Mouse (Mus musculus) MEL (cell line): ENCODE data around the gene Pole4. TPM values are rescaled to one million over a fixed set of nuclear protein-coding genes. Genes with fewer than 3 reads are reported as not detected.

Source experiments
- DNase-seq: peaks from one replicate; pipeline ENCODE4 v3.0.0; 2011; ENCODE audit warnings: low read depth, low spot score
- H3K27ac ChIP-seq: 2 replicates; pipeline ENCODE4 v1.5.1; 2012; ENCODE audit warnings: low read depth, mild to moderate bottlenecking, control low read depth, low read length, moderate library complexity; ENCODE audit not compliant: control insufficient read depth
- H3K27me3 ChIP-seq, 2 experiments: fragments of 150-350 bp in 1 of 2; sonication (generic) in 1 of 2; 2 replicates each; pipeline ENCODE4 v1.6.1; 2012; ENCODE audit warnings: low read length in 2 of 2, mild to moderate bottlenecking in 2 of 2, improper control_type of control experiment in 1 of 2, moderate library complexity in 1 of 2; ENCODE audit not compliant: insufficient read depth in 2 of 2, control insufficient read depth in 1 of 2
- H3K36me3 ChIP-seq, 2 experiments: 2 replicates each; pipeline ENCODE4 v1.6.1; 2012 to 2014; ENCODE audit warnings: low read length in 2 of 2, improper control_type of control experiment in 1 of 2, inconsistent platforms in 1 of 2, mild to moderate bottlenecking in 1 of 2; ENCODE audit not compliant: insufficient read depth in 2 of 2, control insufficient read depth in 1 of 2
- H3K4me1 ChIP-seq, 2 experiments: fragments of 150-350 bp in 1 of 2; sonication (generic) in 1 of 2; 2 replicates each; pipeline ENCODE4 v1.6.1; 2012; ENCODE audit warnings: low read length in 2 of 2, improper control_type of control experiment in 1 of 2, mild to moderate bottlenecking in 1 of 2; ENCODE audit not compliant: insufficient read depth in 2 of 2, control insufficient read depth in 1 of 2
- H3K4me3 ChIP-seq, 2 experiments: fragments of 150-350 bp in 1 of 2; sonication (generic) in 1 of 2; 2 replicates each; pipeline ENCODE4 v1.5.1; 2012; ENCODE audit warnings: low read depth in 2 of 2, low read length in 2 of 2, mild to moderate bottlenecking in 2 of 2, moderate library complexity in 2 of 2, control low read depth in 1 of 2, improper control_type of control experiment in 1 of 2; ENCODE audit not compliant: control insufficient read depth in 1 of 2, insufficient read depth in 1 of 2
- H3K79me2 ChIP-seq: 2 replicates; pipeline ENCODE4 v1.6.1; 2012; ENCODE audit warnings: mild to moderate bottlenecking, low read length, moderate library complexity; ENCODE audit not compliant: control insufficient read depth, poor library complexity, insufficient read depth
- H3K9ac ChIP-seq: 2 replicates; pipeline ENCODE4 v1.6.1; 2012; ENCODE audit warnings: low read depth, mild to moderate bottlenecking, control low read depth, low read length, moderate library complexity; ENCODE audit not compliant: control insufficient read depth, poor library complexity, severe bottlenecking
- H3K9me3 ChIP-seq: fragments of 150-350 bp; sonication (generic); replicated peaks from 2 replicates; pipeline ENCODE4 v1.6.1; 2012; ENCODE audit warnings: mild to moderate bottlenecking, low read length, improper control_type of control experiment, moderate library complexity; ENCODE audit not compliant: insufficient read depth
- CHD1 ChIP-seq: IDR thresholded peaks from 2 replicates; pipeline ENCODE4 v1.6.1; 2012; ENCODE audit warnings: low read depth, mild to moderate bottlenecking, inconsistent platforms, low read length, improper control_type of control experiment
- CTCF ChIP-seq, 3 experiments: IDR thresholded peaks in 2 of 3; conservative IDR thresholded peaks in 1 of 3; 2 replicates each; pipeline ENCODE4 v1.5.1; 2011 to 2012; ENCODE audit warnings: low read length in 3 of 3, low read depth in 2 of 3, mild to moderate bottlenecking in 2 of 3, improper control_type of control experiment in 1 of 3, inconsistent platforms in 1 of 3, mixed read lengths in 1 of 3, moderate library complexity in 1 of 3; ENCODE audit not compliant: control insufficient read depth in 1 of 3, insufficient read depth in 1 of 3, poor library complexity in 1 of 3, severe bottlenecking in 1 of 3
- E2F4 ChIP-seq: IDR thresholded peaks from 2 replicates; pipeline ENCODE4 v1.6.1; 2011; ENCODE audit warnings: low read depth, low read length, improper control_type of control experiment, borderline replicate concordance
- GABPA ChIP-seq: IDR thresholded peaks from 2 replicates; pipeline ENCODE4 v1.6.1; 2012; ENCODE audit warnings: low read depth, mild to moderate bottlenecking, inconsistent platforms, low read length, improper control_type of control experiment, moderate library complexity
- JUND ChIP-seq: IDR thresholded peaks from 2 replicates; pipeline ENCODE4 v1.6.1; 2011; ENCODE audit warnings: low read depth, mild to moderate bottlenecking, improper control_type of control experiment, low read length
- MAFK ChIP-seq: IDR thresholded peaks from 2 replicates; pipeline ENCODE4 v1.6.1; 2011; ENCODE audit warnings: low read depth, mild to moderate bottlenecking, low read length, improper control_type of control experiment, borderline replicate concordance
- MAX ChIP-seq: IDR thresholded peaks from 2 replicates; pipeline ENCODE4 v1.6.1; 2011; ENCODE audit warnings: low read length, improper control_type of control experiment
- MEF2A ChIP-seq: IDR thresholded peaks from 2 replicates; pipeline ENCODE4 v1.6.1; 2014; ENCODE audit warnings: low read depth, mild to moderate bottlenecking, inconsistent platforms, low read length, improper control_type of control experiment; ENCODE audit not compliant: poor library complexity, insufficient replicate concordance, severe bottlenecking; ENCODE audit errors: extremely low read depth
- MYB ChIP-seq: IDR thresholded peaks from 2 replicates; pipeline ENCODE4 v1.6.1; 2011; ENCODE audit warnings: mild to moderate bottlenecking, low read depth, low read length, improper control_type of control experiment
- POLR2A ChIP-seq, 2 experiments: IDR thresholded peaks; 2 replicates each; pipeline ENCODE4 v1.6.1; 2011 to 2012; ENCODE audit warnings: low read length in 2 of 2, mild to moderate bottlenecking in 2 of 2, control low read depth in 1 of 2, improper control_type of control experiment in 1 of 2, low read depth in 1 of 2, moderate library complexity in 1 of 2; ENCODE audit not compliant: control insufficient read depth in 1 of 2, insufficient read depth in 1 of 2, poor library complexity in 1 of 2
- POLR2AphosphoS5 ChIP-seq: IDR thresholded peaks from 2 replicates; pipeline ENCODE4 v1.6.1; 2012; ENCODE audit warnings: low read depth, borderline replicate concordance, mild to moderate bottlenecking, inconsistent platforms, low read length, moderate library complexity, mixed read lengths
- RAD21 ChIP-seq: IDR thresholded peaks from 2 replicates; pipeline ENCODE4 v1.6.1; 2011; ENCODE audit warnings: mild to moderate bottlenecking, low read depth, low read length, improper control_type of control experiment
- SIN3A ChIP-seq: IDR thresholded peaks from 2 replicates; pipeline ENCODE4 v1.6.1; 2012; ENCODE audit warnings: low read length, improper control_type of control experiment, inconsistent platforms
- SMC3 ChIP-seq: IDR thresholded peaks from 2 replicates; pipeline ENCODE4 v1.6.1; 2011; ENCODE audit warnings: low read depth, low read length, improper control_type of control experiment
- TAL1 ChIP-seq: IDR thresholded peaks from 2 replicates; pipeline ENCODE4 v1.6.1; 2012; ENCODE audit warnings: mild to moderate bottlenecking, inconsistent platforms, low read length, moderate library complexity, mixed read lengths
- TBP ChIP-seq: IDR thresholded peaks from 2 replicates; pipeline ENCODE4 v1.8.0; 2011; ENCODE audit warnings: low read depth, low read length, improper control_type of control experiment
- UBTF ChIP-seq: IDR thresholded peaks from 2 replicates; pipeline ENCODE4 v1.6.1; 2012; ENCODE audit warnings: low read depth, mild to moderate bottlenecking, inconsistent platforms, low read length, improper control_type of control experiment, moderate library complexity, borderline replicate concordance; ENCODE audit not compliant: insufficient read depth
- ZKSCAN1 ChIP-seq: IDR thresholded peaks from 2 replicates; pipeline ENCODE4 v1.6.1; 2012; ENCODE audit warnings: low read depth, mild to moderate bottlenecking, inconsistent platforms, low read length, improper control_type of control experiment, moderate library complexity
- ZNF384 ChIP-seq: IDR thresholded peaks from 2 replicates; pipeline ENCODE4 v1.6.1; 2012; ENCODE audit warnings: low read depth, mild to moderate bottlenecking, inconsistent platforms, low read length, improper control_type of control experiment
- polyA plus RNA-seq, 2 experiments: library from polyadenylated mRNA; stranded (reverse) in 1 of 2; unstranded in 1 of 2; fragments of >175 nt in 1 of 2; fragments of >200 nt in 1 of 2; gene quantifications; 2 replicates each; pipeline versions ENCODE4 v1.2.1 to v1.2.4; 2012; ENCODE audit warnings: low replicate concordance in 2 of 2, low read depth in 1 of 2; ENCODE audit not compliant: insufficient read length in 2 of 2, insufficient read depth in 1 of 2, missing spikeins in 1 of 2
- total RNA-seq: library from RNA; depleted of rRNA; stranded (reverse); fragments of 300-350 nt; gene quantifications from 2 replicates; pipeline ENCODE4 v1.2.3, GENCODE M21; 2012

The Pole4 gene
- total and polyA plus RNA-seq, 3 experiments, result 67.2 to 76.7 TPM; not detected in 1

DNA sequence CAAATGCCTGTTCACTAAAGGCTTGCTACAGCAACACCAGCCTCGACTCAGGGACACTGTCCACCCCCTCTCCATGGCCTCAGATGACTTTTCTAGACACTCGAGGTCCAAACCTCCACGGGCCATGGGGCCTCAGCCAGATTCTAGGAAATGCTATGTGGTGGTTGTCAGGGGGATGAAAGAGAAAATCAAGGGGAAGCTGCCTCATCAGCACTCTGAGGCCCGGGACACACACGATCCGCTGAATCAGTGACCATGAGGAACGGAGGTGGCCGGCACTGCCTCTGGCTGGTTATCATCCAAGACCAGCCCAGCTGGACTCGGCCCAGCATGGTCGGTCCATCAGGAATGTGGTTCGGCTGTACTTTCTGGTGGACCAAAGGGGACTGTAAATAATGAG lies 45.9 kb upstream of the Pole4 start:
- H3K27me3 ChIP-seq, result no peaks in the 10 kb centered on the region

DNA sequence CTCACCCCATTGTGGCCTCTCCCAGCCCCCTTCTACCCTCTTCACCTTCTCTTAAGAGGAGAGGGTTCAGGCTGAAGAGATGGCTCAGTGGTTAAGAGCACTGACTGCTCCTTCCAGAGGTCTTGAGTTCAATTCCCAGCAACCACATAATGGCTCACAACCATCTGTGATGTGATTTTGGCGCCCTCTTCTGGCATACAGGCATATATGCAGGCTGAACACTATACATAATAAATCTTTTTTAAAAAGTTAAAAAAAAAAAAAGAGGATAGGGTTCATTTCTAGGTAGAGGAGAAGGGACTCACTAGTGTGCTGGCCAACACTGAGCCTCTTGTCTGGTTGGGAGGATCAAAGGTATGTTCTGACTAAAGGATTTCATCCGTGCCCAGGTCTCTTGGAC lies 44.9 kb upstream of the Pole4 start:
- no peaks in the 10 kb centered on the region for H3K27me3 ChIP-seq
- no peaks in the 10 kb centered on the region; the same call in 1 of the 2 replicates for H3K79me2 ChIP-seq
- peaks cover 4 to 17% of the 10 kb centered on the region in 2 experiments for H3K36me3 ChIP-seq
- peak; percentile 35 to 50 (median 48); a peak in 5 of 6 replicates for TF ChIP-seq CTCF (IDR thresholded peaks at IDR 0.05 in 2 of 3, conservative IDR thresholded peaks at IDR 0.05 in 1 of 3; ENCODE audit: control insufficient read depth in 1 of 3, insufficient read depth in 1 of 3, low read depth in 2 of 3, low read length in 3 of 3, poor library complexity in 1 of 3, severe bottlenecking in 1 of 3)
- TF ChIP-seq RAD21, result peak; percentile 11
- peak; percentile 26 for TF ChIP-seq SMC3
- peak; percentile 73 for TF ChIP-seq ZNF384
- no peak for TF ChIP-seq POLR2A (IDR thresholded peaks at IDR 0.05; ENCODE audit: control insufficient read depth in 1 of 2, insufficient read depth in 1 of 2, low read depth in 1 of 2, low read length in 2 of 2, poor library complexity in 1 of 2)
- TF ChIP-seq, all 39 proteins: peak for 4
- peak; percentile 57 for DNase-seq
- no peak overlapping the region for H3K4me3 ChIP-seq
- no peak overlapping the region for H3K9ac ChIP-seq
- no peaks in the 10 kb centered on the region for H3K9me3 ChIP-seq
- no peak overlapping the region for H3K27ac ChIP-seq
- peaks cover 3 to 15% of the 10 kb centered on the region in 2 experiments; a peak in 2 of 4 replicates for H3K4me1 ChIP-seq

More for the DNA sequence above, 45.9 kb upstream of the Pole4 start:
- H3K36me3 ChIP-seq, result peaks cover 9 to 17% of the 10 kb centered on the region in 2 experiments
- no peak overlapping the region for H3K27ac ChIP-seq
- H3K4me3 ChIP-seq, result no peak overlapping the region
- no peak overlapping the region for H3K9ac ChIP-seq
- no peak for DNase-seq
- H3K9me3 ChIP-seq, result no peaks in the 10 kb centered on the region
- TF ChIP-seq SIN3A, result no peak
- no peak for TF ChIP-seq MYB
- TF ChIP-seq TAL1, result no peak
- TF ChIP-seq MAX, result no peak
- no peak for TF ChIP-seq MEF2A
- TF ChIP-seq GABPA, result no peak
- no peak for TF ChIP-seq ZNF384
- TF ChIP-seq, all 39 proteins: peak for 0
- H3K4me1 ChIP-seq, result peaks cover 3 to 20% of the 10 kb centered on the region in 2 experiments; a peak in 2 of 4 replicates
- no peaks in the 10 kb centered on the region; the same call in 1 of the 2 replicates for H3K79me2 ChIP-seq

DNA sequence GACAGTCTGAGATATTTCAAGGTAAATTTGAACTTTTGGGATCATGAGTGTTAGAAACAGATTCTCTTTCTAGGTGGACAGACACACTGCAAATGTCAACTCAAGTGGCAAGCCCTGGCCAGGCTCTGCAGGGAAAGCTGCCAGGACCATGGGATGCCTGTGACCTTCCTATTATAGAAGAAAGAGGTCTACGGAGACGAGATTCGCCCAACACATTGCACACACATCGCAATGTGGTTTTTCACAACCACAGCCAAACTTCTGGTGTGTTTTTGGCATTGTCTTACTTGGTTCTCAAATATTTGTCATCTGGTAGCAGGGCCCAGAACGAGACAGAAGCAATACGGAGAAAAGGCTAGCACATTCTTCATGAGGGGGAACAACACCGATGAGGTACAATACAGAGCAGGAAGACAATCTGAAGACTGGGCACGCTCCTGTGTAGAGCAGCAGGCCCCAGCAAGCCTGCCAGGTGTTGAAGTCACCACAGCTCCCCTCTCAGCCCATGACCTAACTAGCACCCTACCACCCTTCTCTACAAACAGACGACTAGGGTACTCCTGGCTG lies 43.0 kb upstream of the Pole4 start:
- H3K27me3 ChIP-seq, result no peaks in the 10 kb centered on the region
- H3K27ac ChIP-seq, result no peak overlapping the region
- peaks cover 0 to 6% of the 10 kb centered on the region in 2 experiments; a peak in 2 of 4 replicates for H3K4me1 ChIP-seq
- DNase-seq, result no peak
- H3K9ac ChIP-seq, result no peak overlapping the region
- no peak overlapping the region for H3K4me3 ChIP-seq
- TF ChIP-seq ZKSCAN1 (no peak), E2F4 (no peak), CTCF (IDR thresholded peaks at IDR 0.05 in 2 of 3, conservative IDR thresholded peaks at IDR 0.05 in 1 of 3; ENCODE audit: control insufficient read depth in 1 of 3, insufficient read depth in 1 of 3, low read depth in 2 of 3, low read length in 3 of 3, poor library complexity in 1 of 3, severe bottlenecking in 1 of 3) (no peak), JUND (no peak), MAX (no peak), TAL1 (no peak), MEF2A (no peak), UBTF (no peak), TBP (no peak), POLR2AphosphoS5 (no peak), CHD1 (no peak), POLR2A (IDR thresholded peaks at IDR 0.05; ENCODE audit: control insufficient read depth in 1 of 2, insufficient read depth in 1 of 2, low read depth in 1 of 2, low read length in 2 of 2, poor library complexity in 1 of 2) (no peak), MAFK (no peak), ZNF384 (no peak)
- TF ChIP-seq, all 39 proteins: peak for 0
- H3K79me2 ChIP-seq, result no peaks in the 10 kb centered on the region; the same call in 1 of the 2 replicates
- peaks cover 0 to 14% of the 10 kb centered on the region in 2 experiments; a peak in 3 of 4 replicates for H3K36me3 ChIP-seq
- H3K9me3 ChIP-seq, result no peaks in the 10 kb centered on the region
